Mouse (Mus musculus): ENCODE measurements around the gene Armc7. TPM values are rescaled to one million over a fixed set of nuclear protein-coding genes. Genes with fewer than 3 reads are reported as not detected.
"Not testable (repeated sequence)": the region's sequence is repeated elsewhere in the genome, so short reads cannot be mapped to it uniquely, and the experiment has no call there.

Armc7 gene
- total RNA-seq, 2 experiments from 2014 or later = 9.0 to 9.2 TPM

- DNase-seq (ENCODE audit: extremely low spot score in 1 of 2, low spot score in 2 of 2) = no peak
- intact Hi-C loops (cut with DNase I) = no loop called here
These were observed 7.8 kb downstream of the Armc7 start for GRCm38 (mm10) chr11:115483278-115483677.

GRCm38 (mm10) chr11:115483726-115484125 lies 8.3 kb downstream of the Armc7 start:
- intact Hi-C loops (cut with DNase I) = no loop called here

GRCm38 (mm10) chr11:115485155-115485554 lies 9.7 kb downstream of the Armc7 start:
- intact Hi-C loops (cut with DNase I) = no loop called here
- no peak for DNase-seq (ENCODE audit: extremely low spot score in 1 of 2, low spot score in 2 of 2)

More at GRCm38 (mm10) chr11:115483726-115484125, 8.3 kb downstream of the Armc7 start:
- peak; percentile 70 to 74 for DNase-seq (ENCODE audit: extremely low spot score in 1 of 2, low spot score in 2 of 2)

GRCm38 (mm10) chr11:115488551-115489104 lies 13.2 kb downstream of the Armc7 start:
- DNase-seq (ENCODE audit: extremely low spot score in 1 of 2, low spot score in 2 of 2) = no peak
- intact Hi-C loops (cut with DNase I) = no loop called here

GRCm38 (mm10) chr11:115490441-115491355 lies 15.2 kb downstream of the Armc7 start:
- intact Hi-C loops (cut with DNase I) = loop anchor here (5.0 kb wide), 1 partner anchor 322 kb away; the partner anchor contains the start of genes Caskin2 and Tsen54
- DNase-seq (ENCODE audit: extremely low spot score in 1 of 2, low spot score in 2 of 2) = no peak

- DNase-seq (ENCODE audit: extremely low spot score in 1 of 2, low spot score in 2 of 2) = peak; percentile 84 to 89
- intact Hi-C loops (cut with DNase I) = loop anchor here (5.0 kb wide), 1 partner anchor 321 kb away; the partner anchor contains the start of genes Caskin2 and Tsen54
These were observed 16.1 kb downstream of the Armc7 start, which contains the start of gene Nt5c for GRCm38 (mm10) chr11:115491356-115492083. Gene Nt5c, minus strand, starts transcription at chr11:115491862.

GRCm38 (mm10) chr11:115492387-115492786 lies 16.9 kb downstream of the Armc7 start:
- intact Hi-C loops (cut with DNase I) = loop anchor here (5.0 kb wide), 1 partner anchor 320 kb away; the partner anchor contains the start of genes Caskin2 and Tsen54
- no peak for DNase-seq (ENCODE audit: extremely low spot score in 1 of 2, low spot score in 2 of 2)

- DNase-seq (ENCODE audit: extremely low spot score in 1 of 2, low spot score in 2 of 2); intact Hi-C loops (cut with DNase I): not testable (repeated sequence)
These were observed 21.1 kb downstream of the Armc7 start for GRCm38 (mm10) chr11:115496559-115496958.

- no peak for DNase-seq (ENCODE audit: extremely low spot score in 1 of 2, low spot score in 2 of 2)
- intact Hi-C loops (cut with DNase I) = no loop called here
These were observed 27.2 kb downstream of the Armc7 start for GRCm38 (mm10) chr11:115502636-115503035.

- intact Hi-C loops (cut with DNase I) = no loop called here
- no peak for DNase-seq (ENCODE audit: extremely low spot score in 1 of 2, low spot score in 2 of 2)
These were observed 31.1 kb downstream of the Armc7 start for GRCm38 (mm10) chr11:115506586-115506985.

GRCm38 (mm10) chr11:115508061-115508460 lies 32.6 kb downstream of the Armc7 start:
- intact Hi-C loops (cut with DNase I) = no loop called here
- DNase-seq (ENCODE audit: extremely low spot score in 1 of 2, low spot score in 2 of 2) = no peak

GRCm38 (mm10) chr11:115509773-115510506 lies 34.5 kb downstream of the Armc7 start:
- intact Hi-C loops (cut with DNase I) = no loop called here
- no peak for DNase-seq (ENCODE audit: extremely low spot score in 1 of 2, low spot score in 2 of 2)

GRCm38 (mm10) chr11:115510507-115510888 lies 35.0 kb downstream of the Armc7 start:
- intact Hi-C loops (cut with DNase I) = no loop called here
- DNase-seq (ENCODE audit: extremely low spot score in 1 of 2, low spot score in 2 of 2) = no peak

GRCm38 (mm10) chr11:115511121-115511520 lies 35.7 kb downstream of the Armc7 start:
- intact Hi-C loops (cut with DNase I) = no loop called here
- no peak for DNase-seq (ENCODE audit: extremely low spot score in 1 of 2, low spot score in 2 of 2)

GRCm38 (mm10) chr11:115512004-115512403 lies 36.5 kb downstream of the Armc7 start:
- DNase-seq (ENCODE audit: extremely low spot score in 1 of 2, low spot score in 2 of 2) = no peak
- intact Hi-C loops (cut with DNase I) = no loop called here

GRCm38 (mm10) chr11:115512407-115513183 lies 37.1 kb downstream of the Armc7 start:
- no peak for DNase-seq (ENCODE audit: extremely low spot score in 1 of 2, low spot score in 2 of 2)
- intact Hi-C loops (cut with DNase I) = no loop called here

- peak in 1 of 2 experiments; percentile 79 for DNase-seq (ENCODE audit: extremely low spot score in 1 of 2, low spot score in 2 of 2)
- intact Hi-C loops (cut with DNase I) = no loop called here
These were observed 38.1 kb downstream of the Armc7 start for GRCm38 (mm10) chr11:115513271-115514237.
